Mouse (Mus musculus) kidney, embryonic 14.5 days (tissue): ENCODE measurements around the gene Pdzd8. TPM values are rescaled to one million over a fixed set of nuclear protein-coding genes. Genes with fewer than 3 reads are reported as not detected.

ENCODE experiments used
- ATAC-seq: fragments of 200-750 bp; cut with Nextera tagmentation; 2 replicates; pipeline ENCODE4 v1.8.0; 2017; ENCODE audit warnings: moderate number of reproducible peaks, mild to moderate bottlenecking, moderate TSS enrichment, moderate library complexity; ENCODE audit not compliant: low FRiP score, low TSS enrichment
- H3K27ac ChIP-seq: fragments of 300-500 bp; sonication (generic); 2 replicates; pipeline ENCODE4 v1.5.1; 2014; ENCODE audit warnings: low read depth, mild to moderate bottlenecking, low read length, moderate library complexity, mixed read lengths
- H3K27me3 ChIP-seq: fragments of 300-500 bp; sonication (generic); 2 replicates; pipeline ENCODE4 v1.6.1; 2014; ENCODE audit warnings: mild to moderate bottlenecking, low read length; ENCODE audit not compliant: control insufficient read depth, insufficient read depth
- H3K36me3 ChIP-seq: fragments of 300-500 bp; sonication (generic); 2 replicates; pipeline ENCODE4 v1.6.1; 2014; ENCODE audit warnings: low read length, mixed read lengths; ENCODE audit not compliant: control insufficient read depth, insufficient read depth
- H3K4me1 ChIP-seq: fragments of 300-500 bp; sonication (generic); 2 replicates; pipeline ENCODE4 v1.6.1; 2014; ENCODE audit warnings: low read length, mixed read lengths; ENCODE audit not compliant: control insufficient read depth, insufficient read depth
- H3K4me2 ChIP-seq: fragments of 300-500 bp; sonication (generic); replicated peaks from 2 replicates; pipeline ENCODE4 v1.6.1; 2014; ENCODE audit warnings: low read depth, mild to moderate bottlenecking, low read length
- H3K4me3 ChIP-seq: fragments of 300-500 bp; sonication (generic); 2 replicates; pipeline ENCODE4 v1.5.1; 2014; ENCODE audit warnings: mild to moderate bottlenecking, low read length
- H3K9ac ChIP-seq: fragments of 300-500 bp; sonication (generic); 2 replicates; pipeline ENCODE4 v1.6.1; 2014; ENCODE audit warnings: low read depth, mild to moderate bottlenecking, low read length, moderate library complexity
- H3K9me3 ChIP-seq: fragments of 300-500 bp; sonication (generic); 2 replicates; pipeline ENCODE4 v1.6.1; 2016; ENCODE audit warnings: low read length; ENCODE audit not compliant: control insufficient read depth
- WGBS: fragments of 180-500 bp; shearing (Covaris S2); extraction: QIAGEN DNeasy Blood & Tissue Kit; methylation state at CpG from one replicate; pipeline ENCODE4 v1.1.7; 2014; 5-methylcytosine and 5-hydroxymethylcytosine counted together
- polyA plus RNA-seq: library from polyadenylated mRNA; unstranded; fragments of >200 nt; fragmentation: Nextera tagmentation; extraction: Ambion mirVana; gene quantifications from 2 replicates; pipeline ENCODE4 v1.2.1, GENCODE M21; 2014

Gene Pdzd8
- polyA plus RNA-seq, 1 experiment from 2014 or later = 18.8 TPM

DNA sequence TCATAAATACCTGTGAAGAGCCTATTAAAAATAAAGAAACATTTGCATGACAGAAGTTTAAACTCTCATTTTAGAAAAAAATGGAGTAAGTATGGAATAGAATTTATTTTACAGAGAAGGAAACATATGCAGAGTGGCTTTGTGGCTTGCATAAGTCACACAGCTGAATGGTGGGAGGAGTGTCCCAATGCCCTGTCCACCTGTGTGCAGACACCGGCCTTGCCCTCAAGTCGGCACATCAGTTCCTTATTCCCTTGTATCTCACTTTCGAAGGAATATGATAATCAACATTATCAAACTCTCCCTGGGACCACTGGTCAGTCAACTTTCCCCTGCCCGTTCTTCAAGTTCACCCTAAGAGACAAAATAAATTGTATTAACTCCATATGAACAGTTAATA is 12.3 kb upstream of the Pdzd8 start:
- Histone ChIP-seq H3K36me3 (no peaks in the 10 kb centered on the region), H3K9me3 (no peaks in the 10 kb centered on the region), H3K4me2 (no peak overlapping the region), H3K27me3 (no peaks in the 10 kb centered on the region), H3K4me3 (no peak overlapping the region), H3K27ac (no peak overlapping the region), H3K4me1 (no peaks in the 10 kb centered on the region), H3K9ac (no peak overlapping the region)
- 84% methylated on average over 4 of the region's 4 CpGs for WGBS
- ATAC-seq = no peak

- no peak overlapping the region for H3K9ac ChIP-seq
- no peak overlapping the region for H3K4me3 ChIP-seq
- H3K4me1 ChIP-seq = no peaks in the 10 kb centered on the region
- ATAC-seq = no peak
- no peaks in the 10 kb centered on the region for H3K36me3 ChIP-seq
- no peaks in the 10 kb centered on the region for H3K9me3 ChIP-seq
- H3K4me2 ChIP-seq = no peak overlapping the region
- H3K27me3 ChIP-seq = no peaks in the 10 kb centered on the region
- WGBS = 62% methylated on average over 14 of the region's 14 CpGs
- no peak overlapping the region for H3K27ac ChIP-seq
Measured at GRCm38 (mm10) chr19:59356843-59357595, 11.4 kb upstream of the Pdzd8 start.

GRCm38 (mm10) chr19:59356388-59356787 is 10.8 kb upstream of the Pdzd8 start:
- Histone ChIP-seq H3K27me3 (no peaks in the 10 kb centered on the region), H3K4me2 (no peak overlapping the region), H3K36me3 (no peaks in the 10 kb centered on the region), H3K4me1 (no peaks in the 10 kb centered on the region), H3K9me3 (no peaks in the 10 kb centered on the region), H3K9ac (no peak overlapping the region), H3K4me3 (no peak overlapping the region), H3K27ac (no peak overlapping the region)
- 87% methylated on average over 3 of the region's 3 CpGs for WGBS
- no peak for ATAC-seq

DNA sequence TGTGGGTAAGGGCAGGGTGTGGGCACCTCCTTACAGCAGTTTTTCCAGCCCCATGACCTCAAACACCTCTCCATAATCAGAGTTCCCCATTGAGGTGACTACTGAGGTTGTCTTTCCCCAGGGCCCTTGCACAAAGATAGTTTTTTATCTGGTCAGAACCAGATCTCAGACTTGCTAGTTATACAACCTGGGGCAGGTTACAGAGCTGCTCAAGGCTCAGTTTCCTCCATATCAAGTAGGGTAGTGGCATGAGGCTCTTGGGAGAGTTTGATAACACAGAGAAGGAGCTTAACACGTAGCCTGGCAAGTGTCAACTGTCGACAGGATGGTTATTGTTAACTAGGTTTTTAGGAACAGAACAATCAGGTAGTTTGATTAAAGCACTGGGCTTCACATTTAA is 9.3 kb upstream of the Pdzd8 start:
- Histone ChIP-seq H3K4me3 (no peak overlapping the region), H3K27me3 (no peaks in the 10 kb centered on the region), H3K27ac (no peak overlapping the region), H3K9ac (no peak overlapping the region), H3K4me1 (no peaks in the 10 kb centered on the region), H3K4me2 (no peak overlapping the region), H3K9me3 (no peaks in the 10 kb centered on the region), H3K36me3 (no peaks in the 10 kb centered on the region)
- ATAC-seq = no peak
- 61% methylated on average over 2 of the region's 2 CpGs for WGBS

DNA sequence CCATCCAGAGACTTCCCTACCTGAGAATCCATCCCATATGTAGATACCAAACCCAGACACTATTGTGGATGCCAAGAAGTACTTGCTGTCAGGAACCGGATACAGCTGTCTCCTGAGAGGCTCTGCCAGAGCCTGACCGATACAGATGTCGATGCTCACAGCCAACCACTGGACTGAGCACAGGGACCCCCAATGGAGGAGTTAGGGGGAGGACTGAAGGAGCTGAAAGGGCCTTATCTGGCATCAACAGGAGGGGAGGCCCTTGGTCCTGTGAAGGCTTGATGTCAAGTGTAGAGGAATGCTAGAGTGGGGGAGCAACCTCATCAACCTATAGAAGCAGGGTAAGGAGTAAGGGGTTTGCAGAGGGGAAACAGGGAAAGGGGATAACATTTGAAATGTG is 7.2 kb upstream of the Pdzd8 start:
- ATAC-seq = no peak
- Histone ChIP-seq H3K4me2 (no peak overlapping the region), H3K4me3 (no peak overlapping the region), H3K9me3 (no peaks in the 10 kb centered on the region), H3K36me3 (no peaks in the 10 kb centered on the region), H3K4me1 (no peaks in the 10 kb centered on the region), H3K27ac (no peak overlapping the region), H3K27me3 (no peaks in the 10 kb centered on the region), H3K9ac (no peak overlapping the region)
- 59% methylated on average over 3 of the region's 3 CpGs for WGBS

DNA sequence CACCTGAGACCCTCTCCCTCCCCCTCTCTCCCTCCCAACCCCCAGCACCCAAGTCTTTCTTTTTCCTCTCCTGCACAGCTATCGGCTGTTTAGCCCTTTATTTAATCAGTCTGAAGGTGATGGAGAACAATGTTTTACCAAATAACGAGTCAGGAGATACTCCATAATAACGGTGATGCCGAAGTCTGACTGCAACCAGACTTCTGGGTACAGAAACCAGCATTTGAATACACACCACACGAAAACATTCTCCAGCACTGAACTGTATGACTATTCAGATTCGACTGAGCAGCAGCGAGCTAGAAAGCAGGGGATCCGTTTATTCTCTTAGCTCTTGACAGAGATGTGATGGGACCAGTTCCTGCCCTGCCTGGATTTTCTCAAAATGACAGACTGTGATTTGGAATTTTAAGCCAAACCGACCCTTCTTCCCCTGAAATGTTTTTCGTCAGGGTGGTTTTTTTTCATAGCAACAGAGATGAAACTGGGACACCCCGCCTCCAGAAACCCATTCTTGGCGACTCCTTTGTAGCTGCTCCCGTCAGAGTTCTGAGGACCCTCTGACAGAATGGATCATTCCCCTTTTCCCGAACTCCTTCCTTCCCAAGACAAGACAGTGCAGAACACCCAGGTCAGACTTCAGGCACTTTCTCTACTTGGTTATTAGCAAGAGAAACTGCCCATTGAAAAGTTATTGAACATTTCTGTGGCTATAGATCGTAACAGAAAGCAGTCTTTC is 5.7 kb upstream of the Pdzd8 start:
- Histone ChIP-seq H3K9me3 (no peaks in the 10 kb centered on the region), H3K27ac (no peak overlapping the region), H3K36me3 (no peaks in the 10 kb centered on the region), H3K4me1 (no peaks in the 10 kb centered on the region), H3K4me3 (no peak overlapping the region), H3K27me3 (no peaks in the 10 kb centered on the region), H3K9ac (no peak overlapping the region), H3K4me2 (no peak overlapping the region)
- 71% methylated on average over 15 of the region's 15 CpGs for WGBS
- ATAC-seq = no peak

DNA sequence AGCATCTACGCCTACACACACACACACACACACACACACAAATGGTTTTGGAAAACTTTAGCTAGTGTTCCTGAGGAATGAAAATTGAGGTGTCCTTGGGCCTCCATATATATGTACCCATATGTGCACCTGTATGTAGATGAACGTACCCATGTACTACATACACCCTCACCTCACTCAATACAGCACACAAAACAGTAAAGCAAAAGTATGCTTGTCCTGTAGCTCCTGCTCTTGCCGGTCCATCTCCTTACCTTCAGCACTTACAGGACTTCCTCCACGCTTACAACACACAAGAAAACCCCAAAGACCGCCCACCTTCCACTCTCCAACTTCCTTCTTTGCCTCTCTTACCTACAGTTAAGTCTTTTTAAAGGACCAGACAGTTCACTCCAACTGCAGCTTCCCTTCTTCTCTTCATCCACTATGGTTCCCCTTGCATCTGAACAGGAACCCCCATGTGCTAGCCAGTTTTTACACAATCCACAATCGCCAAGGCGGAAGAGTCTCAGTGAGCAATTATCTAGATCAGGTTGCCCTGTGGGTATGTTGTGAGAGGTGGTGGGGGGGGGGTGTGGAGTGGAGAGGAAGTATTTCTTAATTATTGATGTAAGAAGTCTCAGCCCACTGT is 4.8 kb upstream of the Pdzd8 start:
- ATAC-seq = no peak
- no peaks in the 10 kb centered on the region for H3K36me3 ChIP-seq
- no peak overlapping the region for H3K4me3 ChIP-seq
- H3K9me3 ChIP-seq = no peaks in the 10 kb centered on the region
- H3K27ac ChIP-seq = no peak overlapping the region
- no peaks in the 10 kb centered on the region for H3K27me3 ChIP-seq
- no peak overlapping the region for H3K4me2 ChIP-seq
- no peak overlapping the region for H3K9ac ChIP-seq
- no peaks in the 10 kb centered on the region for H3K4me1 ChIP-seq
- 84% methylated on average over 7 of the region's 7 CpGs for WGBS

DNA sequence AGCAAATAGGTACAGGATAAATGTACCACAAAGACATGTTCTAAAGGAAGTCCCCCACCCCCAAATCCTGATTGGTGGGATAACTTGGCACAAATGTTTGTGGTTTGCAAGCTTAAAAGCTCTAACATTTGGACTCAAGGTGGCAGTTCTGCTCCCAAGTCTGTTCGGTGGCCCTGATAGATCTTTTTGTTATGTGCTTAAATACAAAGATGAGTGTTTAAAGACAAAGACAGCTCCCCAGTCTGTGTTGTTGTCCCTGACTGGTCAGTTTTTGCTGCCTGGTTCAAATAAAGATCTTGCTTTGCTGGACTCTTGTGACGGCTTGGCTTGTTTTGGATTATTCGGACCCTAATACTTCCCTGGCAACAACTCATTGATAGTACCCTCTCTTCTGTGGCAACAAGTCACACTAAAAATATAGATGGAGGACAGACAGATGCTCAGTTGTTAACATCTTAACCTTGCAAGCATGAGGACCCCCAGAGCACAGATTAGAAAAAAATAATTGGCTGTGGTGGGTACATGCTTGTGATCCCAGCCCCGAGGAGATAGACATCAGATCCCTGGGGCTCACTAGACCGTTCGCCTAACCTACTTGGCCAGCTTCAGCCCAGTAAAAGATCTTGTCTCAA is 3.9 kb upstream of the Pdzd8 start:
- no peak overlapping the region for H3K4me2 ChIP-seq
- H3K4me1 ChIP-seq = 0 out of 2 replicates have a peak, but pooled peaks cover 1% of the 10 kb centered on the region
- H3K9ac ChIP-seq = no peak overlapping the region
- no peaks in the 10 kb centered on the region for H3K27me3 ChIP-seq
- no peaks in the 10 kb centered on the region for H3K36me3 ChIP-seq
- WGBS = 80% methylated on average over 6 of the region's 6 CpGs
- ATAC-seq = no peak
- no peaks in the 10 kb centered on the region for H3K9me3 ChIP-seq
- H3K27ac ChIP-seq = no peak overlapping the region
- no peak overlapping the region for H3K4me3 ChIP-seq
